ENCODE assay signal across 9 mouse cellular contexts in genomic region chr11:53466231-53466971, GRCm38 (mm10). TPM values are rescaled to one million over a fixed set of nuclear protein-coding genes. Genes with fewer than 3 reads are reported as not detected.
DNase-seq lines count a peak whose midpoint lies in the region; ATAC-seq and TF ChIP-seq lines count a peak whose summit lies in the region.
"Had no signal": no experiment of that assay in that cellular context is flagged by ENCODE, and none has a peak within 500 bp of the region (broad histone marks: within the 10 kb centered on the region; RNA-seq: fewer than 3 reads in every experiment).

No protein-coding gene starts in this region.

- TF ChIP-seq POLR2A in liver, adult 2 months (IDR thresholded peaks at IDR 0.05; ENCODE audit: extremely low read depth, insufficient read depth, low read length): 0 out of 2 replicates have a peak, but pooled peaks have one; percentile 6

- peaks cover 14% of the 10 kb centered on the region; the same call in 1 of the 2 replicates for H3K79me2 ChIP-seq in liver, adult 2 months (ENCODE audit: control insufficient read depth, insufficient read depth, low read length)

- peak overlapping the region; percentile 74 for H3K4me2 ChIP-seq in heart, embryonic 13.5 days
- H3K4me2 ChIP-seq in kidney, embryonic 16.5 days (replicated peaks; ENCODE audit: low read depth, low read length): peak overlapping the region; percentile 67
- peak overlapping the region; percentile 58 for H3K4me2 ChIP-seq in midbrain, postnatal 0 days (ENCODE audit: low read depth, low read length, poor library complexity, severe bottlenecking)
- H3K4me2 ChIP-seq in stomach, embryonic 15.5 days: peak overlapping the region; percentile 74

- peak overlapping the region; percentile 39 for H3K4me3 ChIP-seq in forebrain, embryonic 10.5 days
- peak overlapping the region; percentile 47 for H3K4me3 ChIP-seq in heart, embryonic 13.5 days
- H3K4me3 ChIP-seq in kidney, embryonic 16.5 days (ENCODE audit: low read length): peak overlapping the region; percentile 46
- peak overlapping the region; percentile 39; the same call in 1 of the 2 replicates for H3K4me3 ChIP-seq in liver, adult 2 months (ENCODE audit: insufficient read depth, low read depth, low read length)
- peak overlapping the region; percentile 35 for H3K4me3 ChIP-seq in midbrain, postnatal 0 days (ENCODE audit: low read depth, low read length)
- H3K4me3 ChIP-seq in stomach, embryonic 15.5 days (replicated peaks): peak overlapping the region; percentile 35

- ATAC-seq in heart, embryonic 13.5 days (ENCODE audit: extremely low read depth, insufficient number of reproducible peaks, low FRiP score, low TSS enrichment): no peak
- peak; percentile 26; the same call in 1 of the 2 replicates for ATAC-seq in kidney, embryonic 16.5 days (ENCODE audit: low FRiP score, low TSS enrichment)
- ATAC-seq in midbrain, postnatal 0 days (ENCODE audit: low FRiP score): peak; percentile 65; the same call in 1 of the 2 replicates
- ATAC-seq in stomach, embryonic 15.5 days (ENCODE audit: insufficient read depth, low FRiP score, low read depth): no peak
- ATAC-seq: Patski had no signal

- H3K36me3 ChIP-seq in forebrain, embryonic 10.5 days (replicated peaks): no peaks in the 10 kb centered on the region
- peaks cover 5% of the 10 kb centered on the region; the same call in 1 of the 2 replicates for H3K36me3 ChIP-seq in heart, embryonic 13.5 days
- H3K36me3 ChIP-seq in kidney, embryonic 16.5 days (ENCODE audit: insufficient read depth, low read length): no peaks in the 10 kb centered on the region
- H3K36me3 ChIP-seq in liver, adult 2 months (ENCODE audit: control insufficient read depth, insufficient read depth, low read length): peaks cover 20% of the 10 kb centered on the region
- H3K36me3 ChIP-seq in midbrain, postnatal 0 days (ENCODE audit: insufficient read depth, low read length): no peaks in the 10 kb centered on the region
- no peaks in the 10 kb centered on the region for H3K36me3 ChIP-seq in stomach, embryonic 15.5 days

- peaks cover 100% of the 10 kb centered on the region for H3K27me3 ChIP-seq in forebrain, embryonic 10.5 days (ENCODE audit: poor library complexity, severe bottlenecking)
- H3K27me3 ChIP-seq in heart, embryonic 13.5 days (replicated peaks): peaks cover 90% of the 10 kb centered on the region
- H3K27me3 ChIP-seq in kidney, embryonic 16.5 days (ENCODE audit: insufficient read depth, low read length): peaks cover 73% of the 10 kb centered on the region
- H3K27me3 ChIP-seq in liver, adult 2 months (ENCODE audit: control insufficient read depth, insufficient read depth, low read length): no peaks in the 10 kb centered on the region
- H3K27me3 ChIP-seq in midbrain, postnatal 0 days (ENCODE audit: insufficient read depth, low read length): peaks cover 41% of the 10 kb centered on the region
- peaks cover 66% of the 10 kb centered on the region for H3K27me3 ChIP-seq in stomach, embryonic 15.5 days (replicated peaks)

- TF ChIP-seq CTCF in liver, adult 2 months (IDR thresholded peaks at IDR 0.05; ENCODE audit: low read depth, low read length): peak; percentile 75
- TF ChIP-seq CTCF in midbrain, postnatal 0 days (IDR thresholded peaks at IDR 0.05): peak; percentile 89

- H3K4me1 ChIP-seq in forebrain, embryonic 10.5 days: peaks cover 55% of the 10 kb centered on the region
- peaks cover 41% of the 10 kb centered on the region for H3K4me1 ChIP-seq in heart, embryonic 13.5 days
- H3K4me1 ChIP-seq in kidney, embryonic 16.5 days (ENCODE audit: insufficient read depth, low read length): peaks cover 37% of the 10 kb centered on the region
- peaks cover 18% of the 10 kb centered on the region for H3K4me1 ChIP-seq in liver, adult 2 months (ENCODE audit: control insufficient read depth, insufficient read depth, low read length)
- H3K4me1 ChIP-seq in midbrain, postnatal 0 days (ENCODE audit: insufficient read depth, low read length): no peaks in the 10 kb centered on the region
- H3K4me1 ChIP-seq in stomach, embryonic 15.5 days: peaks cover 19% of the 10 kb centered on the region

- peak overlapping the region; percentile 74 for H3K9ac ChIP-seq in heart, embryonic 13.5 days
- peak overlapping the region; percentile 64 for H3K9ac ChIP-seq in kidney, embryonic 16.5 days (replicated peaks; ENCODE audit: low read length)
- H3K9ac ChIP-seq in liver, adult 2 months (ENCODE audit: low read depth, low read length): peak overlapping the region; percentile 20; the same call in 1 of the 2 replicates
- H3K9ac ChIP-seq in midbrain, postnatal 0 days (replicated peaks; ENCODE audit: low read length, poor library complexity, severe bottlenecking): peak overlapping the region; percentile 13
- H3K9ac ChIP-seq in stomach, embryonic 15.5 days: no peak overlapping the region

- peak; percentile 83 for DNase-seq in urinary bladder, postnatal 14 days (ENCODE audit: low spot score)
- no peak for DNase-seq in urinary bladder, postnatal 10 days (ENCODE audit: low spot score)
- peak; percentile 83 for DNase-seq in forebrain, embryonic 10.5 days (ENCODE audit: extremely low spot score, low spot score)
- DNase-seq in liver, adult 2 months (ENCODE audit: extremely low read depth, low read depth, low spot score): no peak
- DNase-seq in midbrain, postnatal 0 days (ENCODE audit: low spot score): peak; percentile 87

- peak overlapping the region; percentile 58 for H3K27ac ChIP-seq in forebrain, embryonic 10.5 days
- H3K27ac ChIP-seq in heart, embryonic 13.5 days (replicated peaks): no peak overlapping the region
- H3K27ac ChIP-seq in kidney, embryonic 16.5 days (ENCODE audit: low read length): no peak overlapping the region
- no peak overlapping the region for H3K27ac ChIP-seq in liver, adult 2 months (replicated peaks; ENCODE audit: insufficient read depth, low read depth, low read length)
- H3K27ac ChIP-seq in midbrain, postnatal 0 days (ENCODE audit: low read depth, low read length): no peak overlapping the region
- no peak overlapping the region for H3K27ac ChIP-seq in stomach, embryonic 15.5 days

- WGBS in forebrain, embryonic 10.5 days: 6% methylated on average over 40 of the region's 40 CpGs
- WGBS in heart, embryonic 13.5 days: 8% methylated on average over 40 of the region's 40 CpGs
- 7% methylated on average over 40 of the region's 40 CpGs for WGBS in kidney, embryonic 16.5 days
- 69% methylated on average over 40 of the region's 40 CpGs for WGBS in liver, adult 2 months
- whole genome bisulfite sequencing in midbrain, postnatal 0 days: 4% methylated on average over 40 of the region's 40 CpGs
- WGBS in stomach, embryonic 15.5 days: 8% methylated on average over 40 of the region's 40 CpGs

- H3K9me3 ChIP-seq in forebrain, embryonic 10.5 days: peaks cover 8% of the 10 kb centered on the region; the same call in 1 of the 2 replicates
- H3K9me3 ChIP-seq in heart, embryonic 13.5 days: no peaks in the 10 kb centered on the region
- H3K9me3 ChIP-seq in kidney, embryonic 16.5 days (ENCODE audit: low read length): no peaks in the 10 kb centered on the region
- H3K9me3 ChIP-seq in midbrain, postnatal 0 days (ENCODE audit: low read length): no peaks in the 10 kb centered on the region
- no peaks in the 10 kb centered on the region for H3K9me3 ChIP-seq in stomach, embryonic 15.5 days

RNA-seq across cellular contexts. Expression of gene Gm9837, which starts 3.9 kb away (rescaled TPM):
- not detected in 2 replicates for polyA plus RNA-seq in forebrain, embryonic 10.5 days (2016; fragmentation: Nextera tagmentation; extraction: Ambion mirVana)
- not detected in 2 replicates for polyA plus RNA-seq in heart, embryonic 13.5 days (2015; fragmentation: Nextera tagmentation; extraction: Ambion mirVana)
- polyA plus RNA-seq in kidney, embryonic 16.5 days (2015; fragmentation: Nextera tagmentation; extraction: Ambion mirVana): not detected in 2 replicates
- not detected in 2 replicates for total RNA-seq in liver, adult 2 months (2014; rRNA removed)
- polyA plus RNA-seq in liver, adult 2 months (2012; rRNA removed): not detected in 2 replicates
- total RNA-seq in midbrain, postnatal 0 days (2014; rRNA removed): not detected in 2 replicates
- not detected in 2 replicates for polyA plus RNA-seq in midbrain, postnatal 0 days (2015; fragmentation: Nextera tagmentation; extraction: Ambion mirVana)
- not detected in 2 replicates for polyA plus RNA-seq in stomach, embryonic 15.5 days (2015; fragmentation: Nextera tagmentation; extraction: Ambion mirVana)
- polyA plus RNA-seq: Patski had no signal

RNA-seq across cellular contexts. Expression of gene Shroom1, which starts 9.4 kb away (rescaled TPM):
- 1.2 and 1.7 TPM in 2 replicates for polyA plus RNA-seq in forebrain, embryonic 10.5 days (2016; fragmentation: Nextera tagmentation; extraction: Ambion mirVana)
- 3.0 TPM in 2 replicates for polyA plus RNA-seq in heart, embryonic 13.5 days (2015; fragmentation: Nextera tagmentation; extraction: Ambion mirVana)
- polyA plus RNA-seq in kidney, embryonic 16.5 days (2015; fragmentation: Nextera tagmentation; extraction: Ambion mirVana): 2.1 and 2.5 TPM in 2 replicates
- 12.8 and 15.4 TPM in 2 replicates for total RNA-seq in liver, adult 2 months (2014; rRNA removed)
- polyA plus RNA-seq in liver, adult 2 months (2012; rRNA removed): 36.6 and 43.4 TPM in 2 replicates
- total RNA-seq in midbrain, postnatal 0 days (2014; rRNA removed): 5.4 and 10.9 TPM in 2 replicates
- 3.4 and 4.1 TPM in 2 replicates for polyA plus RNA-seq in midbrain, postnatal 0 days (2015; fragmentation: Nextera tagmentation; extraction: Ambion mirVana)
- polyA plus RNA-seq in stomach, embryonic 15.5 days (2015; fragmentation: Nextera tagmentation; extraction: Ambion mirVana): 1.3 and 1.6 TPM in 2 replicates
- polyA plus RNA-seq: Patski had no signal

RNA-seq across cellular contexts. Expression of gene Gm10447, which starts 9.5 kb away (rescaled TPM):
- polyA plus RNA-seq in forebrain, embryonic 10.5 days (2016; fragmentation: Nextera tagmentation; extraction: Ambion mirVana): not detected in 2 replicates
- 0.09 and 0.14 TPM in 2 replicates for polyA plus RNA-seq in heart, embryonic 13.5 days (2015; fragmentation: Nextera tagmentation; extraction: Ambion mirVana)
- polyA plus RNA-seq in kidney, embryonic 16.5 days (2015; fragmentation: Nextera tagmentation; extraction: Ambion mirVana): 0.12 TPM in 1 of 2 replicates, not detected in the other
- 0.46 and 0.60 TPM in 2 replicates for total RNA-seq in liver, adult 2 months (2014; rRNA removed)
- 1.3 and 2.5 TPM in 2 replicates for polyA plus RNA-seq in liver, adult 2 months (2012; rRNA removed)
- total RNA-seq in midbrain, postnatal 0 days (2014; rRNA removed): not detected in 2 replicates
- 0.11 TPM in 2 replicates for polyA plus RNA-seq in midbrain, postnatal 0 days (2015; fragmentation: Nextera tagmentation; extraction: Ambion mirVana)
- 0.14 and 0.19 TPM in 2 replicates for polyA plus RNA-seq in stomach, embryonic 15.5 days (2015; fragmentation: Nextera tagmentation; extraction: Ambion mirVana)
- polyA plus RNA-seq: Patski had no signal

RNA-seq across cellular contexts. Expression of gene Gm9945, which starts 13.6 kb away (rescaled TPM):
- polyA plus RNA-seq in forebrain, embryonic 10.5 days (2016; fragmentation: Nextera tagmentation; extraction: Ambion mirVana): 0.30 TPM in 1 of 2 replicates, not detected in the other
- polyA plus RNA-seq in heart, embryonic 13.5 days (2015; fragmentation: Nextera tagmentation; extraction: Ambion mirVana): not detected in 2 replicates
- polyA plus RNA-seq in kidney, embryonic 16.5 days (2015; fragmentation: Nextera tagmentation; extraction: Ambion mirVana): not detected in 2 replicates
- not detected in 2 replicates for total RNA-seq in liver, adult 2 months (2014; rRNA removed)
- polyA plus RNA-seq in liver, adult 2 months (2012; rRNA removed): not detected in 2 replicates
- total RNA-seq in midbrain, postnatal 0 days (2014; rRNA removed): not detected in 2 replicates
- polyA plus RNA-seq in midbrain, postnatal 0 days (2015; fragmentation: Nextera tagmentation; extraction: Ambion mirVana): 0.33 and 0.43 TPM in 2 replicates
- polyA plus RNA-seq in stomach, embryonic 15.5 days (2015; fragmentation: Nextera tagmentation; extraction: Ambion mirVana): not detected in 2 replicates
- polyA plus RNA-seq: Patski had no signal

RNA-seq across cellular contexts. Expression of gene Sowaha, which starts 13.7 kb away (rescaled TPM):
- 0.46 and 0.97 TPM in 2 replicates for polyA plus RNA-seq in forebrain, embryonic 10.5 days (2016; fragmentation: Nextera tagmentation; extraction: Ambion mirVana)
- polyA plus RNA-seq in heart, embryonic 13.5 days (2015; fragmentation: Nextera tagmentation; extraction: Ambion mirVana): 0.27 and 0.47 TPM in 2 replicates
- 0.17 and 0.23 TPM in 2 replicates for polyA plus RNA-seq in kidney, embryonic 16.5 days (2015; fragmentation: Nextera tagmentation; extraction: Ambion mirVana)
- total RNA-seq in liver, adult 2 months (2014; rRNA removed): not detected in 2 replicates
- not detected in 2 replicates for polyA plus RNA-seq in liver, adult 2 months (2012; rRNA removed)
- total RNA-seq in midbrain, postnatal 0 days (2014; rRNA removed): 6.6 and 7.3 TPM in 2 replicates
- polyA plus RNA-seq in midbrain, postnatal 0 days (2015; fragmentation: Nextera tagmentation; extraction: Ambion mirVana): 3.5 and 4.0 TPM in 2 replicates
- 0.85 and 2.0 TPM in 2 replicates for polyA plus RNA-seq in stomach, embryonic 15.5 days (2015; fragmentation: Nextera tagmentation; extraction: Ambion mirVana)
- polyA plus RNA-seq: Patski had no signal

Comparison
In these comparisons a context has a peak if more than half of its experiments do, and no peak if none do; other contexts are left out.
1. DNase-seq: peak in urinary bladder, postnatal 14 days (single experiment), forebrain, embryonic 10.5 days (single experiment) and midbrain, postnatal 0 days (single experiment); none in urinary bladder, postnatal 10 days (single experiment) and liver, adult 2 months (single experiment).
2. ATAC-seq: peak in kidney, embryonic 16.5 days (single experiment) and midbrain, postnatal 0 days (single experiment); none in heart, embryonic 13.5 days (single experiment) and stomach, embryonic 15.5 days (single experiment).
3. Peak in every context shown above with its lines, with median percentiles within 50 percentile points of each other: H3K4me3 ChIP-seq and H3K4me2 ChIP-seq.